Comparison of ENCODE assay signal across 8 mouse cellular contexts in the genomic region with DNA sequence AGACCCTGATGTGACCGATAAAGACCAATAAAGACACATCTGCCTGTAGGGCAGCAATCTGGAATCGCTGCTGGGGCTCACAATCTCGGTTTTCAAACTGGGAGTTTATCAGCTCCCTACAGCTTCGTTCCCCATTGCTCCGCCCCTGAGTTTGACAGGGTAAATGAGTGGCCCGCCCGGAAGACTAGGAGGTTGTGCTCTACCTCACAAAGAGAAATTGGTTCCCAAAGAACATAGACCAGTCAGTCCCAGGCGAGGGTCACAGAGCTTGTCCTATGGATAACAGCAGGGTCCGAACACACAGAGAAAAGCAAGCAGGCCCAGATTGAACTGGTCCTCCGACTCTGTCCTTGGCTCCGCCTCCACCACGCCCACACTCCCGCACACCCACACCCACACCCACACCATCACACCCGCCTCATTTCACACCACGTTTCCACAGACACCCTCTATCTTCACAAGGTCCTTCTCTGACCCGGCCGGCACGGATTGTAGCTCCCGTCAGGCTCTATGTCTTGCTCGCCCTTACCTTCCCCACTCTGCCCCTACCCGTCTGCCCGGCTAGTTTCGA. TPM values are rescaled to one million over a fixed set of nuclear protein-coding genes. Genes with fewer than 3 reads are reported as not detected.
DNase-seq lines count a peak whose midpoint lies in the region; ATAC-seq and TF ChIP-seq lines count a peak whose summit lies in the region.

No protein-coding gene starts in this region.

- H3K27ac ChIP-seq in forebrain, embryonic 15.5 days (replicated peaks) = peak overlapping the region; percentile 61
- H3K27ac ChIP-seq in hindbrain, embryonic 15.5 days (replicated peaks) = peak overlapping the region; percentile 67; the same call in 1 of the 2 replicates
- 0 out of 2 replicates have a peak overlapping the region, but pooled peaks have one; percentile 9 for H3K27ac ChIP-seq in limb, embryonic 14.5 days (replicated peaks; ENCODE audit: low read depth, low read length)
- peak overlapping the region; percentile 56 for H3K27ac ChIP-seq in midbrain, embryonic 15.5 days

- no peaks in the 10 kb centered on the region for H3K27me3 ChIP-seq in forebrain, embryonic 15.5 days
- no peaks in the 10 kb centered on the region for H3K27me3 ChIP-seq in hindbrain, embryonic 15.5 days
- no peaks in the 10 kb centered on the region for H3K27me3 ChIP-seq in limb, embryonic 14.5 days (ENCODE audit: control insufficient read depth, insufficient read depth, low read length)
- no peaks in the 10 kb centered on the region for H3K27me3 ChIP-seq in midbrain, embryonic 15.5 days (replicated peaks)

- no peak for TF ChIP-seq POLR2A in limb, embryonic 14.5 days (IDR thresholded peaks at IDR 0.05; ENCODE audit: borderline replicate concordance, extremely low read depth, insufficient read depth, insufficient read length)

- H3K36me3 ChIP-seq in forebrain, embryonic 15.5 days = no peaks in the 10 kb centered on the region
- no peaks in the 10 kb centered on the region for H3K36me3 ChIP-seq in hindbrain, embryonic 15.5 days
- peaks cover 10% of the 10 kb centered on the region; the same call in 1 of the 2 replicates for H3K36me3 ChIP-seq in limb, embryonic 14.5 days (ENCODE audit: control insufficient read depth, insufficient read depth, low read length)
- H3K36me3 ChIP-seq in midbrain, embryonic 15.5 days (replicated peaks) = no peaks in the 10 kb centered on the region

- H3K4me1 ChIP-seq in forebrain, embryonic 15.5 days = peaks cover 22% of the 10 kb centered on the region
- H3K4me1 ChIP-seq in hindbrain, embryonic 15.5 days (replicated peaks) = peaks cover 19% of the 10 kb centered on the region
- peaks cover 11% of the 10 kb centered on the region; the same call in 1 of the 2 replicates for H3K4me1 ChIP-seq in limb, embryonic 14.5 days (ENCODE audit: control insufficient read depth, insufficient read depth, low read length)
- peaks cover 19% of the 10 kb centered on the region for H3K4me1 ChIP-seq in midbrain, embryonic 15.5 days

- H3K9ac ChIP-seq in forebrain, embryonic 15.5 days (replicated peaks) = peak overlapping the region; percentile 56
- peak overlapping the region; percentile 45 for H3K9ac ChIP-seq in hindbrain, embryonic 15.5 days
- H3K9ac ChIP-seq in limb, embryonic 14.5 days (ENCODE audit: low read depth, low read length, severe bottlenecking) = peak overlapping the region; percentile 35
- peak overlapping the region; percentile 59 for H3K9ac ChIP-seq in midbrain, embryonic 15.5 days

- peak overlapping the region; percentile 47 for H3K4me2 ChIP-seq in forebrain, embryonic 15.5 days (replicated peaks)
- H3K4me2 ChIP-seq in hindbrain, embryonic 15.5 days = peak overlapping the region; percentile 97
- peak overlapping the region; percentile 74 for H3K4me2 ChIP-seq in limb, embryonic 14.5 days (replicated peaks; ENCODE audit: low read depth, low read length, severe bottlenecking)
- peak overlapping the region; percentile 95 for H3K4me2 ChIP-seq in midbrain, embryonic 15.5 days

- ATAC-seq in forebrain, embryonic 15.5 days (replicated peaks) = peak; percentile 95
- peak; percentile 94 for ATAC-seq in hindbrain, embryonic 15.5 days (ENCODE audit: low FRiP score, low read depth)
- peak; percentile 91 for ATAC-seq in limb, embryonic 14.5 days (ENCODE audit: low FRiP score, low read depth)
- ATAC-seq in midbrain, embryonic 15.5 days (replicated peaks) = peak; percentile 94

- peak; percentile 87 for DNase-seq in thymus, postnatal 4 days
- no peak for DNase-seq in thymus, postnatal 14 days
- peak; percentile 83 for DNase-seq in adrenal gland, postnatal 10 days
- peak; percentile 65 for DNase-seq in limb, embryonic 14.5 days (ENCODE audit: low spot score)
- no peak for DNase-seq in Muller cell, postnatal 12 days (ENCODE audit: inconsistent ontology term)

- peak overlapping the region; percentile 66 for H3K4me3 ChIP-seq in forebrain, embryonic 15.5 days
- H3K4me3 ChIP-seq in hindbrain, embryonic 15.5 days = peak overlapping the region; percentile 85
- H3K4me3 ChIP-seq in limb, embryonic 14.5 days (replicated peaks; ENCODE audit: low read length) = peak overlapping the region; percentile 74
- peak overlapping the region; percentile 72 for H3K4me3 ChIP-seq in midbrain, embryonic 15.5 days

- H3K9me3 ChIP-seq in forebrain, embryonic 15.5 days = no peaks in the 10 kb centered on the region
- no peaks in the 10 kb centered on the region for H3K9me3 ChIP-seq in hindbrain, embryonic 15.5 days
- no peaks in the 10 kb centered on the region for H3K9me3 ChIP-seq in limb, embryonic 14.5 days (ENCODE audit: control insufficient read depth, low read length)
- H3K9me3 ChIP-seq in midbrain, embryonic 15.5 days = no peaks in the 10 kb centered on the region

- WGBS in forebrain, embryonic 15.5 days = under 1% methylated on average over 23 of the region's 23 CpGs
- WGBS in hindbrain, embryonic 15.5 days = under 1% methylated on average over 23 of the region's 23 CpGs
- WGBS in limb, embryonic 14.5 days = 0% methylated on average over 23 of the region's 23 CpGs
- under 1% methylated on average over 23 of the region's 23 CpGs for WGBS in midbrain, embryonic 15.5 days

RNA-seq across cellular contexts. Expression of a gene that starts 0.6 kb away (rescaled TPM):
- 1 to 10 TPM; 7.1 to 7.7 TPM for total RNA-seq in adrenal gland, postnatal 10 days (2021)
- polyA plus RNA-seq in forebrain, embryonic 15.5 days (2015; fragmentation: Nextera tagmentation; extraction: Ambion mirVana) = 16.6 and 17.9 TPM in 2 replicates
- 6.3 and 6.4 TPM in 2 replicates for polyA plus RNA-seq in hindbrain, embryonic 15.5 days (2015; fragmentation: Nextera tagmentation; extraction: Ambion mirVana)
- 17.0 and 22.0 TPM in 2 replicates for polyA plus RNA-seq in limb, embryonic 14.5 days (2012; rRNA removed)
- 20.3 and 21.0 TPM in 2 replicates for polyA plus RNA-seq in limb, embryonic 14.5 days (2014; fragmentation: Nextera tagmentation; extraction: Ambion mirVana)
- polyA plus RNA-seq in midbrain, embryonic 15.5 days (2015; fragmentation: Nextera tagmentation; extraction: Ambion mirVana) = 5.0 and 5.4 TPM in 2 replicates

RNA-seq across cellular contexts. Expression of a gene that starts 10.9 kb away (rescaled TPM):
- 10 to 100 TPM; 15.1 to 16.0 TPM for total RNA-seq in adrenal gland, postnatal 10 days (2021)
- 1.4 and 1.7 TPM in 2 replicates for polyA plus RNA-seq in forebrain, embryonic 15.5 days (2015; fragmentation: Nextera tagmentation; extraction: Ambion mirVana)
- 1.6 and 2.5 TPM in 2 replicates for polyA plus RNA-seq in hindbrain, embryonic 15.5 days (2015; fragmentation: Nextera tagmentation; extraction: Ambion mirVana)
- 32.8 and 35.9 TPM in 2 replicates for polyA plus RNA-seq in limb, embryonic 14.5 days (2012; rRNA removed)
- 19.7 and 21.8 TPM in 2 replicates for polyA plus RNA-seq in limb, embryonic 14.5 days (2014; fragmentation: Nextera tagmentation; extraction: Ambion mirVana)
- polyA plus RNA-seq in midbrain, embryonic 15.5 days (2015; fragmentation: Nextera tagmentation; extraction: Ambion mirVana) = 2.1 and 2.5 TPM in 2 replicates

RNA-seq across cellular contexts. Expression of a gene that starts 42.6 kb away (rescaled TPM):
- total RNA-seq in adrenal gland, postnatal 10 days (2021) = 10 to 100 TPM; 11.2 to 46.7 TPM
- polyA plus RNA-seq in forebrain, embryonic 15.5 days (2015; fragmentation: Nextera tagmentation; extraction: Ambion mirVana) = 0.15 TPM in 1 of 2 replicates, not detected in the other
- polyA plus RNA-seq in hindbrain, embryonic 15.5 days (2015; fragmentation: Nextera tagmentation; extraction: Ambion mirVana) = 0.22 and 0.25 TPM in 2 replicates
- polyA plus RNA-seq in limb, embryonic 14.5 days (2012; rRNA removed) = 0.44 and 0.55 TPM in 2 replicates
- 0.22 TPM in 1 of 2 replicates, not detected in the other for polyA plus RNA-seq in limb, embryonic 14.5 days (2014; fragmentation: Nextera tagmentation; extraction: Ambion mirVana)
- 0.20 and 0.43 TPM in 2 replicates for polyA plus RNA-seq in midbrain, embryonic 15.5 days (2015; fragmentation: Nextera tagmentation; extraction: Ambion mirVana)

Comparison
In these comparisons a context has a peak if more than half of its experiments do, and no peak if none do; other contexts are left out.
1. DNase-seq: peak in thymus, postnatal 4 days (single experiment), adrenal gland, postnatal 10 days (single experiment) and limb, embryonic 14.5 days (single experiment); none in thymus, postnatal 14 days (single experiment) and Muller cell, postnatal 12 days (single experiment).
2. H3K27ac ChIP-seq: peak in every context shown above with its lines; median percentile 67 in hindbrain, embryonic 15.5 days; 61 in forebrain, embryonic 15.5 days; 56 in midbrain, embryonic 15.5 days; 9 in limb, embryonic 14.5 days.
3. H3K4me2 ChIP-seq: peak in every context shown above with its lines; median percentile 97 in hindbrain, embryonic 15.5 days; 95 in midbrain, embryonic 15.5 days; 74 in limb, embryonic 14.5 days; 47 in forebrain, embryonic 15.5 days.
4. Peak in every context shown above with its lines, with median percentiles within 50 percentile points of each other: ATAC-seq, H3K4me3 ChIP-seq and H3K9ac ChIP-seq.